Mouse (Mus musculus): ENCODE measurements around the gene Skint3. TPM values are rescaled to one million over a fixed set of nuclear protein-coding genes. Genes with fewer than 3 reads are reported as not detected.
"Not testable (repeated sequence)": the region's sequence is repeated elsewhere in the genome, so short reads cannot be mapped to it uniquely, and the experiment has no call there.

The Skint3 gene
- polyA plus RNA-seq (2015; fragmentation: Nextera tagmentation; extraction: Ambion mirVana) = 0.03 TPM in 1 of 2 replicates, not detected in the other

- Histone ChIP-seq H3K27me3 (no peaks in the 10 kb centered on the region), H3K4me2 (no peak within 1 kb of the TSS), H3K4me1 (replicated peaks) (no peaks in the 10 kb centered on the region), H3K9me3 (replicated peaks) (no peaks in the 10 kb centered on the region), H3K36me3 (replicated peaks) (no peaks in the 10 kb centered on the region), H3K9ac (no peak within 1 kb of the TSS), H3K27ac (replicated peaks) (no peak within 1 kb of the TSS), H3K4me3 (replicated peaks) (no peak within 1 kb of the TSS)
- ATAC-seq (ENCODE audit: insufficient read depth) = no peak
- 52% methylated on average over 1 of the region's 1 CpGs for WGBS (ENCODE audit: insufficient replicate concordance)
Observed at GRCm38 (mm10) chr4:112231945-112232344, at the start of gene Skint3. Gene Skint3 (plus strand): TSS chr4:112232245.

- no peak overlapping the region for H3K4me3 ChIP-seq (replicated peaks)
- H3K9me3 ChIP-seq (replicated peaks) = no peaks in the 10 kb centered on the region
- H3K4me1 ChIP-seq (replicated peaks) = no peaks in the 10 kb centered on the region
- WGBS (ENCODE audit: insufficient replicate concordance) = 31% methylated on average over 1 of the region's 1 CpGs
- no peaks in the 10 kb centered on the region for H3K36me3 ChIP-seq (replicated peaks)
- H3K27ac ChIP-seq (replicated peaks) = no peak overlapping the region
- H3K4me2 ChIP-seq = no peak overlapping the region
- no peaks in the 10 kb centered on the region for H3K27me3 ChIP-seq
- H3K9ac ChIP-seq = no peak overlapping the region
- no peak for ATAC-seq (ENCODE audit: insufficient read depth)
Observed at GRCm38 (mm10) chr4:112243416-112243815, 11.4 kb downstream of the Skint3 start.

GRCm38 (mm10) chr4:112243951-112244350 lies 11.9 kb downstream of the Skint3 start:
- ATAC-seq (ENCODE audit: insufficient read depth) = no peak
- no peaks in the 10 kb centered on the region for H3K36me3 ChIP-seq (replicated peaks)
- H3K9me3 ChIP-seq (replicated peaks) = no peaks in the 10 kb centered on the region
- H3K9ac ChIP-seq = no peak overlapping the region
- no peaks in the 10 kb centered on the region for H3K27me3 ChIP-seq
- H3K4me1 ChIP-seq (replicated peaks) = no peaks in the 10 kb centered on the region
- no peak overlapping the region for H3K4me3 ChIP-seq (replicated peaks)
- no peak overlapping the region for H3K27ac ChIP-seq (replicated peaks)
- H3K4me2 ChIP-seq = no peak overlapping the region
- 62% methylated on average over 3 of the region's 3 CpGs for WGBS (ENCODE audit: insufficient replicate concordance)

GRCm38 (mm10) chr4:112256022-112256421 lies 24.0 kb downstream of the Skint3 start:
- no peak for ATAC-seq (ENCODE audit: insufficient read depth)
- no peaks in the 10 kb centered on the region for H3K9me3 ChIP-seq (replicated peaks)
- H3K4me2 ChIP-seq = no peak overlapping the region
- H3K4me3 ChIP-seq (replicated peaks) = no peak overlapping the region
- WGBS (ENCODE audit: insufficient replicate concordance) = 53% methylated on average over 5 of the region's 5 CpGs
- H3K9ac ChIP-seq = no peak overlapping the region
- H3K27me3 ChIP-seq = no peaks in the 10 kb centered on the region
- H3K36me3 ChIP-seq (replicated peaks) = no peaks in the 10 kb centered on the region
- H3K27ac ChIP-seq (replicated peaks) = no peak overlapping the region
- H3K4me1 ChIP-seq (replicated peaks) = no peaks in the 10 kb centered on the region

- ATAC-seq (ENCODE audit: insufficient read depth) = no peak
- H3K9me3 ChIP-seq (replicated peaks) = no peaks in the 10 kb centered on the region
- 62% methylated on average over 12 of the region's 12 CpGs for WGBS (ENCODE audit: insufficient replicate concordance)
- H3K36me3 ChIP-seq (replicated peaks) = no peaks in the 10 kb centered on the region
- no peaks in the 10 kb centered on the region for H3K4me1 ChIP-seq (replicated peaks)
- H3K27me3 ChIP-seq = no peaks in the 10 kb centered on the region
- no peak overlapping the region for H3K4me3 ChIP-seq (replicated peaks)
- no peak overlapping the region for H3K4me2 ChIP-seq
- H3K9ac ChIP-seq = no peak overlapping the region
- no peak overlapping the region for H3K27ac ChIP-seq (replicated peaks)
Observed at GRCm38 (mm10) chr4:112287178-112287974, 55.3 kb downstream of the Skint3 start.

- WGBS (ENCODE audit: insufficient replicate concordance) = 36% methylated on average over 4 of the region's 4 CpGs
- no peak overlapping the region for H3K4me2 ChIP-seq
- H3K36me3 ChIP-seq (replicated peaks) = no peaks in the 10 kb centered on the region
- H3K9ac ChIP-seq = no peak overlapping the region
- no peak overlapping the region for H3K27ac ChIP-seq (replicated peaks)
- no peak for ATAC-seq (ENCODE audit: insufficient read depth)
- H3K4me3 ChIP-seq (replicated peaks) = no peak overlapping the region
- H3K27me3 ChIP-seq = no peaks in the 10 kb centered on the region
- no peaks in the 10 kb centered on the region for H3K4me1 ChIP-seq (replicated peaks)
- no peaks in the 10 kb centered on the region for H3K9me3 ChIP-seq (replicated peaks)
Observed at GRCm38 (mm10) chr4:112288396-112288795, 56.4 kb downstream of the Skint3 start.

GRCm38 (mm10) chr4:112302305-112302704 lies 70.3 kb downstream of the Skint3 start:
- Histone ChIP-seq H3K27me3 (no peaks in the 10 kb centered on the region), H3K4me2 (no peak overlapping the region), H3K4me3 (replicated peaks) (no peak overlapping the region), H3K9me3 (replicated peaks) (no peaks in the 10 kb centered on the region), H3K4me1 (replicated peaks) (no peaks in the 10 kb centered on the region), H3K27ac (replicated peaks) (no peak overlapping the region), H3K9ac (no peak overlapping the region), H3K36me3 (replicated peaks) (no peaks in the 10 kb centered on the region)
- WGBS (ENCODE audit: insufficient replicate concordance) = 39% methylated on average over 1 of the region's 1 CpGs
- ATAC-seq (ENCODE audit: insufficient read depth) = no peak

- no peak for ATAC-seq (ENCODE audit: insufficient read depth)
- H3K4me3 ChIP-seq (replicated peaks) = no peak overlapping the region
- H3K36me3 ChIP-seq (replicated peaks) = no peaks in the 10 kb centered on the region
- H3K9me3 ChIP-seq (replicated peaks) = no peaks in the 10 kb centered on the region
- no peaks in the 10 kb centered on the region for H3K27me3 ChIP-seq
- H3K4me1 ChIP-seq (replicated peaks) = no peaks in the 10 kb centered on the region
- no peak overlapping the region for H3K4me2 ChIP-seq
- no peak overlapping the region for H3K27ac ChIP-seq (replicated peaks)
- 64% methylated on average over 3 of the region's 3 CpGs for WGBS (ENCODE audit: insufficient replicate concordance)
- H3K9ac ChIP-seq = no peak overlapping the region
Observed at GRCm38 (mm10) chr4:112302855-112303509, 70.9 kb downstream of the Skint3 start.

GRCm38 (mm10) chr4:112349111-112349510 lies 117.1 kb downstream of the Skint3 start:
- not testable (repeated sequence) for H3K9me3 ChIP-seq (replicated peaks); H3K27me3 ChIP-seq; H3K4me3 ChIP-seq (replicated peaks); ATAC-seq (ENCODE audit: insufficient read depth); H3K4me1 ChIP-seq (replicated peaks); H3K27ac ChIP-seq (replicated peaks); H3K9ac ChIP-seq; H3K36me3 ChIP-seq (replicated peaks); H3K4me2 ChIP-seq
- 80% methylated on average over 16 of the region's 17 CpGs for WGBS (ENCODE audit: insufficient replicate concordance)
